Mouse (Mus musculus): ENCODE data around the gene Magi3. TPM values are rescaled to one million over a fixed set of nuclear protein-coding genes. Genes with fewer than 3 reads are reported as not detected.

The Magi3 gene
- polyA plus RNA-seq, 1 experiment, result 8.6 TPM

DNA sequence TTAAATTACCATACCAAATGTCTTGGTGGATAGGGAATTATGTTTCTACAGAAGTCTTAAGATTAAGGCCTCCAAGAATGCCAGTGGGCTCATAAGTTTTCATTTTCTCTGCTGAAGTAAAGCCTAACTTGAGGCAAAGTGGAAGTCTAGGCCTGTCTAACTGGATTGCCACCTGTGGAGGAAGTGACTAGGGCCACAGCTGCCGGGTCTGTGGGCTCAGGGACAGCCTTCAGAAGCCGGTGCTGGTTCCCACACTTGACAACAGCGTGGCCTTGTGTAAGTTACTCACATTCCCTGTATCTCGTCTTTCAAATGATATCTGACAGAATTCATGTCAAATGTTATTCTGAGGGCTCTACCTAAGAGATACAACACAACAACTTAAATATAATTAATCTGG, 27.7 kb upstream of the Magi3 start:
- no peaks in the 10 kb centered on the region for H3K36me3 ChIP-seq (ENCODE audit: control insufficient read depth, insufficient read depth, low read length)
- H3K4me1 ChIP-seq (replicated peaks; ENCODE audit: control insufficient read depth, insufficient read depth, low read length), result peaks cover 31% of the 10 kb centered on the region
- 7% methylated on average over 4 of the region's 4 CpGs for WGBS
- peak; percentile 53 for DNase-seq
- H3K27ac ChIP-seq (ENCODE audit: control insufficient read depth, insufficient read depth, low read length), result peak overlapping the region; percentile 75
- H3K4me3 ChIP-seq (ENCODE audit: control insufficient read depth, insufficient read depth, low read length), result no peak overlapping the region
- H3K27me3 ChIP-seq (ENCODE audit: control insufficient read depth, insufficient read depth, low read length), result no peaks in the 10 kb centered on the region
- TF ChIP-seq CTCF (IDR thresholded peaks at IDR 0.05; ENCODE audit: borderline replicate concordance, control insufficient read depth, extremely low read depth, insufficient read depth, low read length, poor library complexity) (no peak), POLR2A (IDR thresholded peaks at IDR 0.05; ENCODE audit: control insufficient read depth, extremely low read depth, insufficient read depth, low read length, poor library complexity) (no peak)

GRCm38 (mm10) chr3:104247057-104247456, 26.9 kb upstream of the Magi3 start:
- H3K36me3 ChIP-seq (ENCODE audit: control insufficient read depth, insufficient read depth, low read length), result no peaks in the 10 kb centered on the region
- H3K4me3 ChIP-seq (ENCODE audit: control insufficient read depth, insufficient read depth, low read length), result no peak overlapping the region
- H3K27ac ChIP-seq (ENCODE audit: control insufficient read depth, insufficient read depth, low read length), result peak overlapping the region; percentile 85
- H3K27me3 ChIP-seq (ENCODE audit: control insufficient read depth, insufficient read depth, low read length), result no peaks in the 10 kb centered on the region
- TF ChIP-seq CTCF (IDR thresholded peaks at IDR 0.05; ENCODE audit: borderline replicate concordance, control insufficient read depth, extremely low read depth, insufficient read depth, low read length, poor library complexity), result no peak
- no peak for TF ChIP-seq POLR2A (IDR thresholded peaks at IDR 0.05; ENCODE audit: control insufficient read depth, extremely low read depth, insufficient read depth, low read length, poor library complexity)
- H3K4me1 ChIP-seq (replicated peaks; ENCODE audit: control insufficient read depth, insufficient read depth, low read length), result peaks cover 31% of the 10 kb centered on the region
- no peak for DNase-seq
- 58% methylated on average over 1 of the region's 1 CpGs for WGBS

DNA sequence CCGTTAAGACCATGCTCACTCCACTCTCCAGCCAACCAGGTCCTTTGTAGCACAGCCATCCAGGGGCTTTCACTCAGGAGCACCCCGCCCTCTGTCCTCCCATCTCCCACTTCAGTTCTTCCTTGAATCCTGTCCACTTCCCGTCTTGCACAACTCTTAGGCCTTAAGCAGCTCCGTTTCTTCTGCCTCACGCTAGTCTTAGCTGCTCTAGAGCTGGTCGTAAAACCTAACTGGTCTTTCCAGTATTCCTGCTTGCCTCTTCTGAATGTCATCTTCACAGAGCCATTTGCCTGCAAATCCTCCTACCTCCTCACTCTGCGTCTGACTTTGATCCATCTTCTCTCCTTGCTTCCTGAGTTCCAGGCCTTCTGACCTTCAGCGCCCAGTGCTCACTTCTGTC, 24.2 kb upstream of the Magi3 start:
- TF ChIP-seq POLR2A (IDR thresholded peaks at IDR 0.05; ENCODE audit: control insufficient read depth, extremely low read depth, insufficient read depth, low read length, poor library complexity), result no peak
- no peak for TF ChIP-seq CTCF (IDR thresholded peaks at IDR 0.05; ENCODE audit: borderline replicate concordance, control insufficient read depth, extremely low read depth, insufficient read depth, low read length, poor library complexity)
- Histone ChIP-seq H3K36me3 (ENCODE audit: control insufficient read depth, insufficient read depth, low read length) (no peaks in the 10 kb centered on the region), H3K4me1 (replicated peaks; ENCODE audit: control insufficient read depth, insufficient read depth, low read length) (peaks cover 31% of the 10 kb centered on the region), H3K27ac (ENCODE audit: control insufficient read depth, insufficient read depth, low read length) (no peak overlapping the region), H3K27me3 (ENCODE audit: control insufficient read depth, insufficient read depth, low read length) (no peaks in the 10 kb centered on the region), H3K4me3 (ENCODE audit: control insufficient read depth, insufficient read depth, low read length) (no peak overlapping the region)
- 91% methylated on average over 8 of the region's 8 CpGs for WGBS
- DNase-seq, result no peak

DNA sequence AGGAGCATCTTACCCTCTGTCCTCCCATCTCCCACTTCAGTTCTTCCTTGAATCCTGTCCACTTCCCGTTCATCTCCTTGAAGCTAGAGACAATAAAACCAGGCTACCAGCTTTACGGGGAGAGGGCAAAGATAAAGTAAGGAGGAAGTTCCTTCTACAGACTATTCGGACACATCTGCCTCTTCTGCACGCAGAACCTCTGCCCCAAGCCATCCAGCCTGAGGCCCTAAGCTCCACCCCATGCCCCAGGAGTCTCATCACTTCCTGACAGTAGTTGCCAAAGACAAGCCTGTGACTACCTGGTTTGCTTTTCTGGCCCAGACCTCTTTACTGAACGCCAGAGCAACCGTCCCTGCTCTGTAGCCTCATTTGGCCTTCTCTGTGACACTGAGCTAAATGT, 23.8 kb upstream of the Magi3 start:
- peaks cover 31% of the 10 kb centered on the region for H3K4me1 ChIP-seq (replicated peaks; ENCODE audit: control insufficient read depth, insufficient read depth, low read length)
- H3K36me3 ChIP-seq (ENCODE audit: control insufficient read depth, insufficient read depth, low read length), result no peaks in the 10 kb centered on the region
- no peaks in the 10 kb centered on the region for H3K27me3 ChIP-seq (ENCODE audit: control insufficient read depth, insufficient read depth, low read length)
- H3K4me3 ChIP-seq (ENCODE audit: control insufficient read depth, insufficient read depth, low read length), result no peak overlapping the region
- no peak for TF ChIP-seq CTCF (IDR thresholded peaks at IDR 0.05; ENCODE audit: borderline replicate concordance, control insufficient read depth, extremely low read depth, insufficient read depth, low read length, poor library complexity)
- TF ChIP-seq POLR2A (IDR thresholded peaks at IDR 0.05; ENCODE audit: control insufficient read depth, extremely low read depth, insufficient read depth, low read length, poor library complexity), result no peak
- no peak for DNase-seq
- no peak overlapping the region for H3K27ac ChIP-seq (ENCODE audit: control insufficient read depth, insufficient read depth, low read length)
- 63% methylated on average over 6 of the region's 6 CpGs for WGBS

DNA sequence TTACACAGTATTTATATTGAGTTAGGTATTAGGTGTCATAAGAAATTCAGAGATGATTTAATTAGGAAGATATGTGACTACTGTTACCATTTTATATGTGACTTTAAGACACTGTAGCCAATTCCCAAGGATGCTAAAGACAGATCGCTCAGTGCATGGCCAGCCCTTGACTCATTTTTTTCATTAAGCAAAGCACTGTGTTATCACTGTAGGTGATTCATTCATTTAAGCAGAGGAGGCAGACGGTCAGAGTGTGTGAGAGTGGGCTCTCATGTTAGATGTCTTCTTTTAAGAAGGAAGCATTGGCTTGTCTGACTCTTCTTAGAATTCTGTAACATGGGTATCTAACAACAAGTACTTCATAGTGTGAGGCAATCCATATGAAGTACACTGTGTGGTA, 19.6 kb upstream of the Magi3 start:
- Histone ChIP-seq H3K4me1 (replicated peaks; ENCODE audit: control insufficient read depth, insufficient read depth, low read length) (peaks cover 10% of the 10 kb centered on the region), H3K4me3 (ENCODE audit: control insufficient read depth, insufficient read depth, low read length) (no peak overlapping the region), H3K36me3 (ENCODE audit: control insufficient read depth, insufficient read depth, low read length) (no peaks in the 10 kb centered on the region), H3K27ac (ENCODE audit: control insufficient read depth, insufficient read depth, low read length) (no peak overlapping the region), H3K27me3 (ENCODE audit: control insufficient read depth, insufficient read depth, low read length) (no peaks in the 10 kb centered on the region)
- no peak for TF ChIP-seq POLR2A (IDR thresholded peaks at IDR 0.05; ENCODE audit: control insufficient read depth, extremely low read depth, insufficient read depth, low read length, poor library complexity)
- WGBS, result 96% methylated on average over 2 of the region's 2 CpGs
- no peak for DNase-seq

DNA sequence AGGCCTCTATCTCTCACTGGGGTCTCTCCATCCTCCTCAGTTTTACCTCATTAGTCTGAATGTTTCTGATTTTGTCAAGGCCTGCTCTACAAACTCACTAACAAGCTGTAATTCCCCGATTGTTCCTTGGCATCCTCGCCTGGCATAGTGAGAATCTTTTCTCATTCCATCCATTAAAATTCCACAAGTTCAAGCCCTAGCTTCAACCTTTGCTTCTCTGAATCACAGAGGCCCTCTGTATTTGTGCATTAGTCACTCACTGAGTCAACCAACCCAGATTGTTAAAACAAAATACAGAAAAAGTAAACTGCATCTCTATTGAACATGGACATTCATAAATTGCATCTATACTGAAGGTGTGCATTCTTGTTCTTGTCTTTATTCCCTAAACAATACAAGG, 19.2 kb upstream of the Magi3 start:
- no peak for DNase-seq
- no peak overlapping the region for H3K4me3 ChIP-seq (ENCODE audit: control insufficient read depth, insufficient read depth, low read length)
- H3K27ac ChIP-seq (ENCODE audit: control insufficient read depth, insufficient read depth, low read length), result no peak overlapping the region
- H3K36me3 ChIP-seq (ENCODE audit: control insufficient read depth, insufficient read depth, low read length), result no peaks in the 10 kb centered on the region
- peaks cover 8% of the 10 kb centered on the region for H3K4me1 ChIP-seq (replicated peaks; ENCODE audit: control insufficient read depth, insufficient read depth, low read length)
- WGBS, result 89% methylated on average over 2 of the region's 2 CpGs
- TF ChIP-seq CTCF (IDR thresholded peaks at IDR 0.05; ENCODE audit: borderline replicate concordance, control insufficient read depth, extremely low read depth, insufficient read depth, low read length, poor library complexity), result no peak
- no peak for TF ChIP-seq POLR2A (IDR thresholded peaks at IDR 0.05; ENCODE audit: control insufficient read depth, extremely low read depth, insufficient read depth, low read length, poor library complexity)
- H3K27me3 ChIP-seq (ENCODE audit: control insufficient read depth, insufficient read depth, low read length), result no peaks in the 10 kb centered on the region

GRCm38 (mm10) chr3:104237846-104238440, 17.8 kb upstream of the Magi3 start:
- Histone ChIP-seq H3K36me3 (ENCODE audit: control insufficient read depth, insufficient read depth, low read length) (no peaks in the 10 kb centered on the region), H3K4me1 (replicated peaks; ENCODE audit: control insufficient read depth, insufficient read depth, low read length) (peaks cover 3% of the 10 kb centered on the region; the same call in 1 of the 2 replicates), H3K27ac (ENCODE audit: control insufficient read depth, insufficient read depth, low read length) (no peak overlapping the region), H3K4me3 (ENCODE audit: control insufficient read depth, insufficient read depth, low read length) (no peak overlapping the region), H3K27me3 (ENCODE audit: control insufficient read depth, insufficient read depth, low read length) (no peaks in the 10 kb centered on the region)
- WGBS, result 57% methylated on average over 10 of the region's 10 CpGs
- DNase-seq, result no peak
- TF ChIP-seq CTCF (IDR thresholded peaks at IDR 0.05; ENCODE audit: borderline replicate concordance, control insufficient read depth, extremely low read depth, insufficient read depth, low read length, poor library complexity) (no peak), POLR2A (IDR thresholded peaks at IDR 0.05; ENCODE audit: control insufficient read depth, extremely low read depth, insufficient read depth, low read length, poor library complexity) (no peak)

Measured in thymus, adult 2 months (tissue).